Mouse (Mus musculus): ENCODE data around the gene Pidd1. TPM values are rescaled to one million over a fixed set of nuclear protein-coding genes. Genes with fewer than 3 reads are reported as not detected.

The Pidd1 gene
- polyA plus RNA-seq, 2 experiments: 6.1 to 15.5 TPM

GRCm38 (mm10) chr7:141457236-141457635 is 13.4 kb upstream of the Pidd1 start:
- H3K36me3 ChIP-seq (replicated peaks; ENCODE audit: control insufficient read depth, insufficient read depth, low read depth): peaks cover 1% of the 10 kb centered on the region; the same call in 1 of the 2 replicates
- no peak overlapping the region for H3K4me2 ChIP-seq (ENCODE audit: low read depth)
- H3K27me3 ChIP-seq (ENCODE audit: control insufficient read depth, insufficient read depth, low read length): peaks cover 21% of the 10 kb centered on the region
- H3K4me1 ChIP-seq (replicated peaks; ENCODE audit: control insufficient read depth in 2 of 2, insufficient read depth in 2 of 2, low read length in 1 of 2): peaks cover 7 to 12% of the 10 kb centered on the region in 2 experiments
- H3K9ac ChIP-seq (replicated peaks): no peak overlapping the region
- WGBS (ENCODE audit: insufficient replicate concordance): 86% methylated on average over 14 of the region's 14 CpGs
- no peaks in the 10 kb centered on the region for H3K9me3 ChIP-seq (ENCODE audit: control insufficient read depth, low read length)
- DNase-seq (ENCODE audit: low read depth in 3 of 3, low spot score in 3 of 3) (no peak), ATAC-seq (ENCODE audit: insufficient read depth) (no peak)
- H3K4me3 ChIP-seq (ENCODE audit: insufficient read depth in 1 of 2, low read depth in 2 of 2, low read length in 2 of 2): no peak overlapping the region
- TF ChIP-seq CTCF (IDR thresholded peaks at IDR 0.05; ENCODE audit: low read depth) (no peak), EP300 (IDR thresholded peaks at IDR 0.05; ENCODE audit: low read depth) (no peak)
- H3K27ac ChIP-seq: no peak overlapping the region

- DNase-seq (ENCODE audit: low read depth in 3 of 3, low spot score in 3 of 3): no peak
Observed at GRCm38 (mm10) chr7:141456739-141457138, 12.9 kb upstream of the Pidd1 start.

GRCm38 (mm10) chr7:141455610-141456314 is 11.9 kb upstream of the Pidd1 start:
- Histone ChIP-seq H3K4me3 (ENCODE audit: insufficient read depth in 1 of 2, low read depth in 2 of 2, low read length in 2 of 2) (peak overlapping the region; percentile 69 to 88), H3K27ac (peak overlapping the region; percentile 54), H3K9ac (replicated peaks) (peak overlapping the region; percentile 61), H3K9me3 (ENCODE audit: control insufficient read depth, low read length) (no peaks in the 10 kb centered on the region), H3K4me2 (ENCODE audit: low read depth) (peak overlapping the region; percentile 85), H3K27me3 (ENCODE audit: control insufficient read depth, insufficient read depth, low read length) (peaks cover 7% of the 10 kb centered on the region), H3K4me1 (replicated peaks; ENCODE audit: control insufficient read depth in 2 of 2, insufficient read depth in 2 of 2, low read length in 1 of 2) (peaks cover 7 to 17% of the 10 kb centered on the region in 2 experiments), H3K36me3 (replicated peaks; ENCODE audit: control insufficient read depth, insufficient read depth, low read depth) (peaks cover 14% of the 10 kb centered on the region)
- no peak; the same call in 1 of the 2 replicates for TF ChIP-seq CTCF (IDR thresholded peaks at IDR 0.05; ENCODE audit: low read depth)
- no peak for TF ChIP-seq EP300 (IDR thresholded peaks at IDR 0.05; ENCODE audit: low read depth)
- ATAC-seq (ENCODE audit: insufficient read depth) (peak; percentile 28), DNase-seq (ENCODE audit: low read depth in 3 of 3, low spot score in 3 of 3) (peak in 1 of 3 experiments; percentile 66)
- 2% methylated on average over 23 of the region's 23 CpGs for WGBS (ENCODE audit: insufficient replicate concordance)

More at GRCm38 (mm10) chr7:141456739-141457138, 12.9 kb upstream of the Pidd1 start:
- Histone ChIP-seq H3K36me3 (replicated peaks; ENCODE audit: control insufficient read depth, insufficient read depth, low read depth) (peaks cover 4% of the 10 kb centered on the region; the same call in 1 of the 2 replicates), H3K9me3 (ENCODE audit: control insufficient read depth, low read length) (no peaks in the 10 kb centered on the region), H3K9ac (replicated peaks) (no peak overlapping the region), H3K27me3 (ENCODE audit: control insufficient read depth, insufficient read depth, low read length) (peaks cover 16% of the 10 kb centered on the region), H3K4me2 (ENCODE audit: low read depth) (no peak overlapping the region), H3K4me1 (replicated peaks; ENCODE audit: control insufficient read depth in 2 of 2, insufficient read depth in 2 of 2, low read length in 1 of 2) (peaks cover 7 to 16% of the 10 kb centered on the region in 2 experiments), H3K4me3 (ENCODE audit: insufficient read depth in 1 of 2, low read depth in 2 of 2, low read length in 2 of 2) (no peak overlapping the region), H3K27ac (no peak overlapping the region)
- no peak for TF ChIP-seq EP300 (IDR thresholded peaks at IDR 0.05; ENCODE audit: low read depth)
- 78% methylated on average over 6 of the region's 6 CpGs for WGBS (ENCODE audit: insufficient replicate concordance)
- ATAC-seq (ENCODE audit: insufficient read depth): no peak

GRCm38 (mm10) chr7:141454967-141455551 is 11.2 kb upstream of the Pidd1 start, which contains the start of gene Pnpla2:
Gene Pnpla2 (plus strand): TSS chr7:141455198.
- WGBS (ENCODE audit: insufficient replicate concordance): under 1% methylated on average over 45 of the region's 45 CpGs
- TF ChIP-seq CTCF (IDR thresholded peaks at IDR 0.05; ENCODE audit: low read depth) (peak; percentile 28), EP300 (IDR thresholded peaks at IDR 0.05; ENCODE audit: low read depth) (no peak)
- no peaks in the 10 kb centered on the region for H3K9me3 ChIP-seq (ENCODE audit: control insufficient read depth, low read length)
- no peaks in the 10 kb centered on the region; the same call in none of the 2 replicates for H3K27me3 ChIP-seq (ENCODE audit: control insufficient read depth, insufficient read depth, low read length)
- peak within 1 kb of the TSS; percentile 69 to 88 for H3K4me3 ChIP-seq (ENCODE audit: insufficient read depth in 1 of 2, low read depth in 2 of 2, low read length in 2 of 2)
- H3K4me1 ChIP-seq (replicated peaks; ENCODE audit: control insufficient read depth in 2 of 2, insufficient read depth in 2 of 2, low read length in 1 of 2): peaks cover 7 to 19% of the 10 kb centered on the region in 2 experiments
- DNase-seq (ENCODE audit: low read depth in 3 of 3, low spot score in 3 of 3) (peak; percentile 85 to 86 (median 85)), ATAC-seq (ENCODE audit: insufficient read depth) (peak; percentile 88)
- H3K4me2 ChIP-seq (ENCODE audit: low read depth): peak within 1 kb of the TSS; percentile 85
- H3K9ac ChIP-seq (replicated peaks): peak within 1 kb of the TSS; percentile 61
- H3K36me3 ChIP-seq (replicated peaks; ENCODE audit: control insufficient read depth, insufficient read depth, low read depth): peaks cover 21% of the 10 kb centered on the region
- peak within 1 kb of the TSS; percentile 54 for H3K27ac ChIP-seq

GRCm38 (mm10) chr7:141453636-141454035 is 9.8 kb upstream of the Pidd1 start:
- Histone ChIP-seq H3K4me3 (ENCODE audit: insufficient read depth in 1 of 2, low read depth in 2 of 2, low read length in 2 of 2) (no peak overlapping the region), H3K9me3 (ENCODE audit: control insufficient read depth, low read length) (no peaks in the 10 kb centered on the region), H3K36me3 (replicated peaks; ENCODE audit: control insufficient read depth, insufficient read depth, low read depth) (peaks cover 35% of the 10 kb centered on the region), H3K4me2 (ENCODE audit: low read depth) (no peak overlapping the region), H3K27me3 (ENCODE audit: control insufficient read depth, insufficient read depth, low read length) (no peaks in the 10 kb centered on the region), H3K9ac (replicated peaks) (no peak overlapping the region), H3K27ac (no peak overlapping the region), H3K4me1 (replicated peaks; ENCODE audit: control insufficient read depth in 2 of 2, insufficient read depth in 2 of 2, low read length in 1 of 2) (peaks cover 9 to 28% of the 10 kb centered on the region in 2 experiments)
- TF ChIP-seq EP300 (IDR thresholded peaks at IDR 0.05; ENCODE audit: low read depth) (no peak), CTCF (IDR thresholded peaks at IDR 0.05; ENCODE audit: low read depth) (no peak)
- ATAC-seq (ENCODE audit: insufficient read depth) (no peak), DNase-seq (ENCODE audit: low read depth in 3 of 3, low spot score in 3 of 3) (no peak)
- WGBS (ENCODE audit: insufficient replicate concordance): 65% methylated on average over 2 of the region's 2 CpGs
